Mouse (Mus musculus) midbrain, postnatal 0 days (tissue): ENCODE measurements around the gene Ghsr. TPM values are rescaled to one million over a fixed set of nuclear protein-coding genes. Genes with fewer than 3 reads are reported as not detected.

Source experiments
- ATAC-seq: fragments of 200-750 bp; cut with Nextera tagmentation; 2 replicates; pipeline ENCODE4 v1.8.0; 2017; ENCODE audit warnings: moderate number of reproducible peaks, mild to moderate bottlenecking, moderate TSS enrichment, moderate library complexity; ENCODE audit not compliant: low FRiP score
- DNase-seq: peaks from one replicate; pipeline ENCODE4 v3.0.0-alpha.2; 2015; ENCODE audit warnings: low spot score
- H3K27ac ChIP-seq: fragments of 300-500 bp; sonication (generic); 2 replicates; pipeline ENCODE4 v1.5.1; 2014; ENCODE audit warnings: low read depth, mild to moderate bottlenecking, low read length, mixed read lengths
- H3K27me3 ChIP-seq: fragments of 300-500 bp; sonication (generic); 2 replicates; pipeline ENCODE4 v1.6.1; 2014; ENCODE audit warnings: low read length, control low read depth, mixed read lengths; ENCODE audit not compliant: insufficient read depth
- H3K36me3 ChIP-seq: fragments of 300-500 bp; sonication (generic); 2 replicates; pipeline ENCODE4 v1.6.1; 2014; ENCODE audit warnings: low read length, control low read depth, mixed read lengths; ENCODE audit not compliant: insufficient read depth
- H3K4me1 ChIP-seq: fragments of 300-500 bp; sonication (generic); 2 replicates; pipeline ENCODE4 v1.6.1; 2014; ENCODE audit warnings: mild to moderate bottlenecking, control low read depth, antibody characterized with exemption, low read length, mixed read lengths; ENCODE audit not compliant: insufficient read depth
- H3K4me2 ChIP-seq: fragments of 300-500 bp; sonication (generic); 2 replicates; pipeline ENCODE4 v1.6.1; 2014; ENCODE audit warnings: low read depth, mild to moderate bottlenecking, low read length, mixed read lengths; ENCODE audit not compliant: poor library complexity, severe bottlenecking
- H3K4me3 ChIP-seq: fragments of 300-500 bp; sonication (generic); 2 replicates; pipeline ENCODE4 v1.5.1; 2014; ENCODE audit warnings: low read depth, mild to moderate bottlenecking, low read length, moderate library complexity
- H3K9ac ChIP-seq: fragments of 300-500 bp; sonication (generic); replicated peaks from 2 replicates; pipeline ENCODE4 v1.6.1; 2014; ENCODE audit warnings: mild to moderate bottlenecking, low read length, moderate library complexity, mixed read lengths; ENCODE audit not compliant: poor library complexity, severe bottlenecking
- H3K9me3 ChIP-seq: fragments of 300-500 bp; sonication (generic); 2 replicates; pipeline ENCODE4 v1.6.1; 2016; ENCODE audit warnings: low read length, control low read depth
- CTCF ChIP-seq: IDR thresholded peaks from 2 replicates; pipeline ENCODE4 v1.5.1; 2016; ENCODE audit warnings: antibody characterized with exemption, mild to moderate bottlenecking
- WGBS: fragments of 180-500 bp; shearing (Covaris S2); extraction: QIAGEN DNeasy Blood & Tissue Kit; methylation state at CpG from one replicate; pipeline ENCODE4 v1.1.7; 2014; 5-methylcytosine and 5-hydroxymethylcytosine counted together
- polyA plus RNA-seq: library from polyadenylated mRNA; unstranded; fragments of >200 nt; fragmentation: Nextera tagmentation; extraction: Ambion mirVana; gene quantifications from 2 replicates; pipeline ENCODE4 v1.2.1, GENCODE M21; 2015
- total RNA-seq: library from RNA; depleted of rRNA; stranded (reverse); fragments of >200 nt; gene quantifications from 2 replicates; pipeline ENCODE4 v1.2.3, GENCODE M21; 2014

Ghsr gene
- total and polyA plus RNA-seq, 2 experiments from 2014 or later: 0.59 to 2.5 TPM

GRCm38 (mm10) chr3:27359100-27359720 lies 11.9 kb upstream of the Ghsr start:
- TF ChIP-seq CTCF: no peak
- ATAC-seq: no peak
- H3K4me2 ChIP-seq: no peak overlapping the region
- H3K27me3 ChIP-seq: no peaks in the 10 kb centered on the region
- no peak for DNase-seq
- H3K36me3 ChIP-seq: no peaks in the 10 kb centered on the region
- no peaks in the 10 kb centered on the region for H3K9me3 ChIP-seq
- H3K27ac ChIP-seq: no peak overlapping the region
- WGBS: 87% methylated on average over 2 of the region's 2 CpGs
- no peak overlapping the region for H3K4me3 ChIP-seq
- no peaks in the 10 kb centered on the region for H3K4me1 ChIP-seq
- H3K9ac ChIP-seq: no peak overlapping the region

- peak overlapping the region; percentile 97 for H3K4me2 ChIP-seq
- no peaks in the 10 kb centered on the region for H3K36me3 ChIP-seq
- no peak for ATAC-seq
- H3K27me3 ChIP-seq: peaks cover 28% of the 10 kb centered on the region
- peak; percentile 50 for TF ChIP-seq CTCF
- DNase-seq: no peak
- no peaks in the 10 kb centered on the region for H3K4me1 ChIP-seq
- H3K9ac ChIP-seq: no peak overlapping the region
- 3% methylated on average over 10 of the region's 10 CpGs for WGBS
- H3K27ac ChIP-seq: no peak overlapping the region
- no peaks in the 10 kb centered on the region for H3K9me3 ChIP-seq
- H3K4me3 ChIP-seq: no peak overlapping the region
These were observed 1.0 kb upstream of the Ghsr start for GRCm38 (mm10) chr3:27370125-27370524.

- ATAC-seq (no peak), DNase-seq (no peak)
- Histone ChIP-seq H3K9me3 (no peaks in the 10 kb centered on the region), H3K36me3 (no peaks in the 10 kb centered on the region), H3K27me3 (peaks cover 28% of the 10 kb centered on the region), H3K27ac (no peak overlapping the region), H3K9ac (no peak overlapping the region), H3K4me3 (peak overlapping the region; percentile 45), H3K4me1 (no peaks in the 10 kb centered on the region), H3K4me2 (peak overlapping the region; percentile 97)
- TF ChIP-seq CTCF: no peak
- 1% methylated on average over 20 of the region's 20 CpGs for WGBS
These were observed 422 bp upstream of the Ghsr start for GRCm38 (mm10) chr3:27370582-27371275.

- peak; percentile 54; the same call in 1 of the 2 replicates for ATAC-seq
These were observed 837 bp downstream of the Ghsr start for GRCm38 (mm10) chr3:27371725-27372650.

GRCm38 (mm10) chr3:27374396-27374795 lies 3.2 kb downstream of the Ghsr start:
- no peak overlapping the region for H3K9ac ChIP-seq
- H3K36me3 ChIP-seq: no peaks in the 10 kb centered on the region
- DNase-seq (no peak), ATAC-seq (no peak)
- H3K4me1 ChIP-seq: no peaks in the 10 kb centered on the region
- H3K9me3 ChIP-seq: no peaks in the 10 kb centered on the region
- H3K4me3 ChIP-seq: no peak overlapping the region
- H3K4me2 ChIP-seq: no peak overlapping the region
- WGBS: 71% methylated on average over 9 of the region's 9 CpGs
- no peak overlapping the region for H3K27ac ChIP-seq
- no peak for TF ChIP-seq CTCF
- peaks cover 24% of the 10 kb centered on the region for H3K27me3 ChIP-seq

More at GRCm38 (mm10) chr3:27371725-27372650, 837 bp downstream of the Ghsr start:
- H3K9me3 ChIP-seq: no peaks in the 10 kb centered on the region
- no peak for DNase-seq
- peak overlapping the region; percentile 97 for H3K4me2 ChIP-seq
- peaks cover 28% of the 10 kb centered on the region for H3K27me3 ChIP-seq
- TF ChIP-seq CTCF: no peak
- no peak overlapping the region for H3K27ac ChIP-seq
- 0 out of 2 replicates have a peak overlapping the region, but pooled peaks have one; percentile 39 for H3K9ac ChIP-seq
- H3K4me1 ChIP-seq: no peaks in the 10 kb centered on the region
- no peaks in the 10 kb centered on the region for H3K36me3 ChIP-seq
- whole genome bisulfite sequencing: 2% methylated on average over 73 of the region's 77 CpGs
- peak overlapping the region; percentile 45 for H3K4me3 ChIP-seq
